Mouse (Mus musculus) erythroblast, adult 5-6 weeks (primary cell): Measurements from ENCODE around the gene Fam210b. TPM values are rescaled to one million over a fixed set of nuclear protein-coding genes. Genes with fewer than 3 reads are reported as not detected.
"Not testable (repeated sequence)": the region's sequence is repeated elsewhere in the genome, so short reads cannot be mapped to it uniquely, and the experiment has no call there.

Experiments used
- ATAC-seq: replicated peaks from 2 replicates; pipeline ENCODE4 v1.8.0; 2016; ENCODE audit warnings: moderate number of reproducible peaks, mild to moderate bottlenecking, moderate TSS enrichment, inconsistent platforms; ENCODE audit not compliant: poor library complexity, low FRiP score, severe bottlenecking
- total RNA-seq, 2 experiments: library from RNA; stranded (forward) in 1 of 2; stranded (reverse) in 1 of 2; fragments of 150-400 nt in 1 of 2; fragments of 200-764, 138-1000 nt in 1 of 2; gene quantifications; 2 replicates each; pipeline versions ENCODE4 v1.2.3 to v1.2.4; 2015 to 2017; ENCODE audit warnings: low replicate concordance in 2 of 2

The Fam210b gene
- total RNA-seq (2015; ENCODE audit: low replicate concordance) (102 and 114 TPM in 2 replicates), total RNA-seq (2017; ENCODE audit: low replicate concordance) (96.2 and 117 TPM in 2 replicates)

DNA sequence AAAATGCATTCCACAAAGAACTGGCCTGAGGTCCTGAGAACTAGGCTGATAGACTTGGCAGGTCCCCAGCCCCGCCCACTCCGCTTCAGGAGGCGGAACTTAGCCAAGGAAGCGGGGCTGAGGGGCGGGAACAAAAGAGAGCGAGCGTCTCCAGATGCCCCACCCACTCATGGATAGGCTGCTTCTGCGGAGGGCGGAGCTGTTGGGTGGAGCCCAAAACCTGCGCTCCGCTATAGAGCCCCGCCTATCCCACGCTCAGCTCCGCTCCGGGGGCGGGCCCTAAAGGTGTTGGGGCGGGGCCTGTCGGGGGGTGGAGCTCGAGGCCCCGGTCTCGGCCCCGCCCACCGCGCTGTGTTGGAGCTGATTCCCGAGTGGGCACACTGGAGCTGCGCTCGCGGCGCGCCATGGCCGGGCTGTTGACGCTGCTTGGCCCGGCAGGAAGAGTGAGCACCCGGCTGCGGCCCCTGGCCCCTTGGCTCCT is at the start of gene Fam210b:
Gene Fam210b, plus strand, starts transcription at position 308 of the 481 bp plus-strand sequence.
- peak; percentile 72 for ATAC-seq

DNA sequence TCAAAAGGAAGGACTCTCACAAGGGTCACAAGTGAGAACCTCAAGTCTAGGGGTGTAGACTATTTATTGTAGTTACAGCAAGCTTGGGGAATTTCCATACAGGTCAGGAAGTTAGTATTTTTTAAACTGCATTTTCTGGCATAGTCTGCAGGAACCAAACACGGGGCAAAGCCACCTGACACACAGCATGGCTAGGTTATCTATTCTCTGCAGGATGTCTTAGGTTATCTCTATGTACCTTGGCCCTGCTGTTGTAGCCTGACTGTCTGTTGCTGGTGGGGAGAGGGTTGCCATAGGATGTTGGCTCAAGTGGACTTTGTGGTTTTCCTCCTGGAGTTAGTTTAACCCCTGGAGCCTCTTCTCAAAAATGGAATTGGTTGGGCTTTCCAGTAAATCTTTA is 47.3 kb upstream of the Fam210b start:
- no peak for ATAC-seq

DNA sequence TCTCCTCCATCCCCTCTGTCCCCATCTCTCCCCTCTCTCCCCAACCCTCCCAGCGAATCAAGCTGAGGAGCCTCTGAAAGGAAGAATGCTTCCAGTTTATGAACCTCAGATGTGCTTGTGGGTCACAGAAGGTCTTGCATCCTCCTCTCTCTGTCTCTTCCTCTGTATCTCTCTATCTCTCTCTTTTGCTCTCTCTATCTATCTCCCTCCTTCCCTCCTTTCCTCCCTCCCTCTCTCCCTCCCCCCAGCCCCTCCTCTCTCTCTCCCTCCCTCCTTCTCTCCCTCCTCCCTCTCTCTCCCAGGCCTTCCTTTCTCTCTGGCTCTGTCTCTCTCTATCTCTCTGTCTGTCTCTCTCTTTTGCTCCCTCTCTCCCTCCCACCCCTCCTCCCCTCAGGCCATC is 46.8 kb upstream of the Fam210b start:
- ATAC-seq, result no peak

DNA sequence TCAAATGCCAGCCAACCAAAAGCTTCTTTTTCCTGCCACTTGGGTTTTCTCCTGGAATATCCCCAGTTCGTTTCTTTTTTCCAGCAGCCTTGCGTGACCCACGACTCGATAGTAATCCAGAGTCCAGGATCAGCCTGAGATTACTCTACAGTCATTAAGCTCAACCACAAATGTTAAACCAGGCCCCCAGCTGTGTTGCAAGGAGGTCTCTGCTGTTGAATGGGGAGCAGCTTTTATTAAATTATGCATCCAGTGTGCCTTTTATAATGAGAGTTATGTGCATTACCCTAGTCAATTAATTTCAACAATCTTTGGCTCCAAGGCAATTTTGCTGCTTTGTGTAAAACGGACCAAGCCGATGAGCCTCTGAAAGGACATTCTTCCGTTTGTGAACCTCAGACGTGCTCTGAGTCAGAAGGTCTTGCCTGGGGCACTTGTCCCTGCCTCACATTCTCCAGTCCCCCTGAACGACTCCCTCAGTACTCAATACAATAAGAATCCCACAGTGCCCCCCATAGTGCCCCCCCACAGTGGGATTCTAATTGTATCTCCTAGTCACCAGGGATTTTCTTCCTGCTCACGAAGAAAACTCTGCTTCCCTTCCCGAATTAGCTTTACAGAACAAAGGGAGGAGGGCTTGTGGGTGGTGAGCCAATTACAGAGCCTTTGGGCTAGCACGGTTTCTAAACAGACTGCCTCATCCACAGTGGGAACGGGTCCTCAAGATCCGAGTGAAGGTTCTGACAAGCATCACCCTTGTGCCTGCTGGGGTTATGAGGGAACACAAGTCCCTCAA is 46.0 kb upstream of the Fam210b start:
- ATAC-seq, result no peak

DNA sequence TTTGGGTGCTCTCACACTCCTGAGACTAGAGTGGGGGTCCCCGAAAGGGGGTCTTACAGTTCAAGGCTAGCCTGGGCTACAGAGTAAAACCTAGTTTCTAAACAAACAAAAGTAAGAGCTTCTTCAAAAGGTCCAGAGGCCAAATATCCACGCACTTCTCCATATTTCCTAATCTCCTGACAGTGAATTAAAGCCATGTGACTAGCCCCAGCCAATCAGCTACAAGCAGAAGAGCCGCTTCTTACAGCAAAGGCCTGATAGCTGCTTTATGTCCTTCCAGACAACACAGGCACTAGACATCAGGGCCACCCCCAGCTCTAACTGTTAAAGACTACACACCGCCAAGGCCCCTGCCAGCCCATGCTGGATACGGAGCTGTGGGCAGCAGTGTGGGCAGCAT is 43.0 kb upstream of the Fam210b start:
- ATAC-seq, result no peak

DNA sequence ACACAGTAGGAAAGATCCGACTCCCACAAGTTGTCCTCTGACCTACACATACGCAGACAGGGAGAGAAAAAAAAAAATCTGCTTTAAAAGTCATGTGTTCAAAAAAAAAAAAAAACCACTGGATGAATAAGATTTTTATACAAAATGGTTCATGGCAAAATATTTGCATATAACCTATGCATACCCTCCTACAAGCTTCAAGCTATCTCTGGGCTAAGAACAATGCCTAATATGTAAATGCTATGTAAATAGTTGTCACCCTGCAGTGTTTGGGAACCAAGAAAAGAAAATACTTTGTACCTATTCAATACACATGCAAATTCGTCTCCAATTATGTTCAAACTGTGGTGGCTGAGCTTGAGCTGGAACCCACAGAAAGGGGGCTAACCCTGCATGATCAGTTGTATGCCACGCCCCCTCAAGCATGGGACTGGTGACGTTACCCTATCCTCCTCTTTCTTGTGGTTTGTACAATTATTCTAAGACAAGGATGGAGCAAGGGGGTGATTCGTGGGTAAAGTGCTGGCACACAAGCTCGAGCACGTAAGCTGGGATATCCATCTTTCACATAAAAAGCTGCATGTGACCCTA is 41.2 kb upstream of the Fam210b start:
- ATAC-seq, result no peak

DNA sequence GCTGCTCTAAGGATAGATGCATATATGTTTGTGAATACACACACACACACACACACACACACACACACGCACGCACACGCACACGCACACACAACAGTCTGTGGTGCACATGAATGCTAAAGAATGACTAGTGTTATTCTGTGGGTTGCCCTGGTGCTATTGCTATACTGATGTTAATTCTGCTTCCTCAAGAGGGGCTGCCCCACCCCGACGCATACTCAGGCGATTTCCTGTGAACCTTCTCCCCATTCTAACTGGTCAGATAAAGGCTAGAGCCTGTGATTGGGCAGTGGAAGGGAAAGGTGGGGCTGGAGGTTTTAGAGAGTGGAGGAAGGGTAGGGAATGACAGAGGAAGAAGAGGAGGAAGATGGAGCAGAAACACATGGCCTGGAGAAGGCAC is 39.8 kb upstream of the Fam210b start:
- not testable (repeated sequence) for ATAC-seq

DNA sequence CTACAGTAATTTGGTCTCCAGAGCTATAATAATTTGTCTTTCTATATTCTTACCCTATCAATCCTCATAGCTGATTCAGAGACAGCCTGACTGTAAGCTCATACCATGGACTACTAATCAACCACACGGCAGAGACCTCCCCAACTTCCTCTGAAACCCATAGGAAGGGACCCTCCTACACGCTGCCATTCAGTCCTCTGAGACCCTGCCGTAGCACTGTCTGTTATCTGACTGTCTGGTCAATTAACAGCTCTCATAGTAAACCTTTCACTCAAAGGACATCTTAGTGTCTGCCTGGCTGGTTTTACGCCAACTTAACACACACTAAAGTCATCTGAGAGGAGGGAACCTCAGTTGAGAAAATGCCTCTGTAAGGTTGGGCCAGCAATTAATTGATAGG is 38.8 kb upstream of the Fam210b start:
- ATAC-seq, result no peak

DNA sequence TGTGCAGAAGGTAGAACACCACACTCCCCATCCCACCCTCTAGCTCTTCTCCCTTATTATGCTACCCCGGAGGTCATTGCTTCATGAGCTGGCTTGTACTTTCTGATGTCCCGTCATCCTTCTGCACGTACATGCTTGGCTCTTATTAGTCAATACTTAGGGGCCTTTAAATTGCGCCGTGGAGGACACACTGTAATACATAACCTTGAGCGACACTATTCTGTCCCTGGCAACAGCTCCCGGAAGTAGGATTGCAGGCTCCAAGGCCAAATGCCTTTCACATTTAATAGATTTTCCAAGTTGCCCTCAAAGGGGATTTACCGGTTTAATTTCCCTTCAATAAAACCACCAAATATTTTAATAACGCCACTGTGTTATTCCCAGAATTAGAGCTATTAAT is 33.6 kb upstream of the Fam210b start:
- ATAC-seq, result no peak

DNA sequence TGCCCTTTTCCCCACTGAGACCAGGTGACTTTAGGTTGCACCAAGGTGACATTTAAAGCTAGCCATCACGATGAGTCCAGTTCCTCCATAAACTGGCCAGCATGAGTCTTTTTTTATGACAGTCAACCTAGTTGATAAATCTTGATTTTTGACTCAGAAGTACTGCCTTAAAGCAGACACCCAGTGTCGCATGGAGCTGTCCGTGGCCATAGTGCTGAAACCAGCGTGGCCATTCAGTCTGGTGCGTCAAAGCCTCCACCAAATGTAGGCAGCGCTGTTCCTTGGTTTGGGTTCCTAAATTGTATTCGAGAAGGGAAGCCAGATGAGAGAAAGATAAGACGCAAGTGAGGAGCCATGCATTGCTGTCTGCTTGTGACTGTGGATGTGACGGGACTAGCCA is 24.5 kb upstream of the Fam210b start:
- ATAC-seq, result no peak

DNA sequence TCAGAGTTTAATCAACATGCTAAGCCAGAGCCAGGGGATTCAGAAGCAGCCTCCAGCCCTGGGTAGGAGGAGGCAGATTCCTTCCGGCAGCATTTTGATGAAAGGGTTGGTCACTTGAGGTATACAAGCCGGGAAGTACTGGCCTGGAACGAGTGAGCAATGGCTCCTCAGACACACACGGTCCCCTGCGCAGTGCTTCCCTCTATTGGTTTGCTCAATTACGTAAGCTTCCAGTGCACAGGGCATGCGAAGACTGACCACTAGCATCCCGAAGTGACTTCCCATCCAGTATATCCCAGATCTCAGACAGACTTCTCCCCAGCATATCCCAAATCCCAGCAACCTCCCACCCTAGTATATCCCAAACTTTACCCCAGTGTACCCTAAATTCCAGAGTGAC is 17.1 kb upstream of the Fam210b start:
- no peak for ATAC-seq

DNA sequence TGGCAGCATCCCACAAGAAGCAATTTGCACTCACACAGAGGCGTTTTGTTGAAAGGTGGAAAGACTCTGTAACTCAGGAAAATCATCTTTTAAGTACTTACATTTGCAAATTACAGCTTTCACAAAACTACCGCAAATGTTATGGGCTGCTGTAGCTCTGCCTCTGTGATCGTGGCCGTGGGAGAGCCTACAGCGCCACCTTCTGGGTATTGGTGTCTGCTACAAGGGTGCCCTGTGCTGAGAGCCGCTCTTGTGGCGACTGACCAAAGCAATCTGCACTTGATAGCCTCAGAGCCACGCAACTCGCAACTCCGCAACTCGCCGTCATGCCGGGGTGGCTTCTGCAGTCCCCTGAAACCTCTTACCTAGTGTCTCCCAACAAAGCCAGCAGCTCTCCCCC is 16.2 kb upstream of the Fam210b start:
- ATAC-seq, result peak; percentile 75; the same call in 1 of the 2 replicates

DNA sequence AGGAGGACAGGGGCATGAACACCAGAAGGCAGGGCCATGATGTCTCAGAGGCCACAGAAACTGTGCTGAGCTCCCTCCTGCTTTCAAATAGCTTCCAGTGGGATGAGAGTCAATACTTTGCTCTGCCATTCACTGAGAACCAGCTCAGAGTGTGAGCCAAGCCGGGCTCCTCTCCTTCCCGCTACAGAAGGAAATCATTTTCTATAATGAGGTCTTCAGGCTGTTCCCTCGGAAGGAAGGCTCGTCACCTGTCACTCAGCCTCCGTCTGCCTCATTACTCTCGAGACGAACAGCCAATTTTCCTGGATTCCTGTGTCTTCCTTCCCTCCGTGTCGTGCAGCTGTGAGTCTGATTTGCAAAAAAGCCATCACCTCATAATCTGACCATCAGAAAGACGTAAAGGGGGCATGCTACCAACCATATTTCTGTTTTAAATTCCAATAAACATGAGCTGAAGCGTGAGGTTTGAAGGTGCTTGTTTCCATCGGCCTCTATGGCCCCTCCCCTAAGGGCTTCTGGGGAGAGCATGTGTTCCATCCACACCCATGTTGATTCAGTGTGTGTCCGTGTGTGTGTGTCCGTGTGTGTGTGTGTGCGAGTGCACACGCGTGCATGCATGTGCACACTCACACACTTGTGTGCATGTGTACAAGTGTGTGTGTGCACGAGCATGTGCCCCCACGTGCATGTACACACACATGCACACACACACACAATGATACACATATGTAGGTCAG is 7.0 kb upstream of the Fam210b start:
- no peak for ATAC-seq

DNA sequence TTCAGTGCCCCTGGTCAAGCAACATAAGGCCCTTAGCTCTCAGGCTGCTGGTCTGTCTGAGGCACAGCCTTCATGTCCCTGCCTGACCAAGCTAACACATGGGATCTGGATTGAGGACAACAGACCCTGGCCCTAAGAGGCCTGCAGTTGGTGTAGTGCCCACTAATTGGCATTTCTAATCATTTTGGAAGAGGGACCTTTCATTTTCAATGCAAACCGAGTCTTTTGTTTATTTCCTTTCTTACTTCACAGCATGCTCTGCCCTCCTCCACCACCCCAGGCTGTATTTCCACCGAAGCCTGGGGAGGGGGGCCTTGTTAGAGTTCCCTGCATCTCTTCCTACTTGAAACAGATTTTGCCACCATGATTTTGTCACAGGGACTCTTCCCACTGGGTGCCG is 4.4 kb upstream of the Fam210b start:
- ATAC-seq, result no peak

DNA sequence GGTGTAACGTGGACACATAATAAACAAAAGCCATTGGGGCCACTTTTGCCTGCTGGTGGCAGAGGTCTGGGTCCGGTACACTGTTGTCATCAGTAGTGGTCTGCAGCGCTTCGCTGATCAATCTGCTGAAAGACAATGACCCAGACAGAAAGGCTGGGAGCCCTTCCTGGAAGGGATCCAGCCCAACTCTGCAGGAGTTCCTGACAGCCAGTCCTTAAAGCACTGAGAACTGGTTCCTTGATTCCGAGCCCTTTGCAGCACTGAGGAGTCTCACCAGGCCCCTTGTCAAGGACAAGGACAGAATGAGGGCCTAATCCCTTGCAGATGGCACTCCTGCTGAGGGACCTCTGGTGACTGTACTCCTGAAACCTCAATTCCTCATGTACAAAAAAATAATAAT is 3.8 kb upstream of the Fam210b start:
- no peak for ATAC-seq

DNA sequence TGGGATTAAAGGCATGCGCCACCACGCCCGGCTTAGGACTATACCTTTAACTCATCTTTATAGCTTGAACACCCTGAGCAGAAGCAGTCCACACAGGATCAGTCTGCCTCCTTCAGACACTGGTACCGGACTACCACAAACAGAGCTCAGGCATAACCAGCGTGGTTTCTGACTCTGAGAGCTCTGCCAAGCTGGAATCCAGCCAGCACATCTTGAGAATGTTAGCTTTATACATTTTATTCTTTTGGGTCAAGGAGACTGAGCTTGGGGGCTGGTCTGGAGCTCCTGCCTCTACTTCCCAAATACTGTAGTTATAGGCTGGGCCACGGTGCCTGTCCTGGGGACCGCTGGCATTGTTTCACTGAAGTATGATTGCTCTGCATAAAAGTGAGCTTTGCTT is 1.6 kb upstream of the Fam210b start:
- ATAC-seq, result no peak

DNA sequence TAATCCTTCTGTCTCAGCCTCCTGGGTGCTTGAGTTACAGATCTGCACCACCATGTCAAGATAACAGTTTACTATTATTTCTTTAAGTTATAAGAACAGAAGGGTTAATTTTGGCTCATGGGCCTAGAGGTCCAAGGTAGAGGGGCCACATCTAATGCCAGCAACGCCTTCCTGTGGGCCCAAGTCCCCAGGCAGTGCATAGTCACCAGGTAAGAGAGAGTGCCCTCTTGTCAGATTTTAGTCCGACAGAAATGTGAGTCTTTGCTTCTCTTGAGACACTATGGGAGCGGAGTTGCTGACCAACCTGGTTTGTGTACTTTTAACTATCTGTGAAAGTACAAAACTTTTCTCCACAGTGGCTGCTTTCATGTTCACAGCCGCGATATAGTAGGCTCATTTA is 696 bp upstream of the Fam210b start:
- ATAC-seq, result no peak

DNA sequence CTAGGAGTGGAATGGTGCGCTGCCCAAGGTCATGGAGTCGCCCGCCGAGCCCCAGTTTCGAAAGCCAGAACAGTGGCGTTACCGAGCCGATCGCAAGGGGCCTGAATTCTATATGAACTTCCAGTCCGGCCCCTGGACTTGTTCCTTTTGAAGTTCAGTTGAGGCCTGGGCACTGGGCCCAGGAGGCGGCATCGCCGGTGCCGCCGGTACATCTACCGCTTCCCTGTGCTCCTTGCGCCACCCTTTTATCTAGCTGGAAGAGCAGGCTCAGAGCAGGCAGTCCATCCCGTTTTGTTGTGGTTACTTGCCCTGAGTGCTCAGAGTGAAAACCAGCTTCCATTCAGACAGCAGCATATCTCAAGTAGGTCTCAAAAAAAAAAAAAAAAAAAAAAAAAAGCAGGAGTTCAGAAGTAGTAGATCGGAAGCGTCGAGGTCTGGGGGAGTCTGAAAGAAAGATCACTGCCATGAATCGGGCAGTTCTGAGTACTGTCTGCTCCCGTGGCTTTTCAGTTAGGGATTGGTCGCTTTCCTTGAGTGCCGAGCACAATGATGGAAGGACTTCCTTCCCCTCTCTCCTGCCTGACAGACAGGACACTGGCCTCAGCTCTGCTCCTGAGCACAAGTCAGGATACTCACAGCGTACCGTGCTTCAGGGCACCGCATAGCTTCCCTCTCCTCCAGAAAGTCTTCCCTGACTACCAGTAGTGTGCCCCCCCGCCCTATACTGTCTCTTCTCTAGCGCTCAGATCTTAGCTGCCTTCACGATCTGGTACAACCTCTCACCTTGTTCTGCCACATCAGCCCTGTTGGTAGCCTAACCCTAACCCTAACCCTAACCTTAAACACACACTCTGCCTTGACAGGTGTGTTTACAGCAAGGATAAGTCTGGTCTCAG is 917 bp downstream of the Fam210b start:
- ATAC-seq, result peak; percentile 16; the same call in 1 of the 2 replicates

DNA sequence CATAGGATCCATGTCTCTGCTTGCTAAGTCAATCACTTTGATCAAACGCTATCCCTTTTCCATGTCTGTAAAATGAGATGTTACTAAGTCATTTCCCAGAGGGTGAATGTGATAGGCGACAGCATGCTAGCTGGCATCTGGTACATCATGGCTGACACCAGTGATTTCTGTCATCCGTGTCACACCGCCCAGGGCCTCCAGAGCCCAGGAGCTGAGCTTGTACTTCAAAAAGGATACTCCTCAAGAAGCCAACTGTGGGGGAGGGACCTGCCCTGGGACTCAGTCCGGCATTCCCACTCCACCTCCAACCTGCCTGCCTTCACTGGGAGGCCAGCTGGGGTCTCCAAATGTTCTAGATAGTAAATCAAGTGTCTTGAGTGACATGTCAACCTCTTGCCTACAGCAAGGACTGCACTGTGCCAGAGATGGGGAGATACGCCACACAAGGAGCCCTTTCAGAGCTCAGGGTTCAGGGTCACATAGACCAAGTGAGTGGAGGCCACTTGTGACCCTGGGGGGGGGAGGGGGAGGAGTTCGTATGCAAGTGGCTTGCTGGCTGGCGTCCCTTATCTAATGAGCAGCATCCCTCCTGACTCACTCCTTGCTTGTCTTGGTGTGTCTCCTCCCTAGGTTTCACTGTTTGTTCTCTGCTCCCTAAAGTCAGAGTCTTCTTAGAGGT is 1.7 kb downstream of the Fam210b start:
- peak; percentile 51 for ATAC-seq
